Comparison of ENCODE assay signal across 7 mouse cellular contexts in genomic region chr17:29549543-29550428, GRCm38 (mm10). TPM values are rescaled to one million over a fixed set of nuclear protein-coding genes. Genes with fewer than 3 reads are reported as not detected.
DNase-seq lines count a peak whose midpoint lies in the region; ATAC-seq and TF ChIP-seq lines count a peak whose summit lies in the region.

TSS of gene Gm17657 (minus strand) at chr17:29549638.
TSS of gene Tbc1d22b (plus strand) at chr17:29549785.

- H3K27me3 ChIP-seq in intestine, postnatal 0 days (replicated peaks; ENCODE audit: control insufficient read depth, insufficient read depth, low read length), result no peaks in the 10 kb centered on the region
- H3K27me3 ChIP-seq in midbrain, embryonic 12.5 days, result peaks cover 6% of the 10 kb centered on the region; the same call in 1 of the 2 replicates
- H3K27me3 ChIP-seq in small intestine, adult 2 months (ENCODE audit: control insufficient read depth, insufficient read depth, low read length), result no peaks in the 10 kb centered on the region

- H3K4me3 ChIP-seq in intestine, postnatal 0 days (ENCODE audit: low read depth, low read length), result peak within 1 kb of the TSS; percentile 73
- H3K4me3 ChIP-seq in midbrain, embryonic 12.5 days, result peak within 1 kb of the TSS; percentile 88
- H3K4me3 ChIP-seq in small intestine, adult 2 months (ENCODE audit: low read depth, low read length), result peak within 1 kb of the TSS; percentile 89

- peak; percentile 98 for ATAC-seq in intestine, postnatal 0 days
- peak; percentile 99 for ATAC-seq in midbrain, embryonic 12.5 days (ENCODE audit: low FRiP score, low read depth)

- no peaks in the 10 kb centered on the region for H3K36me3 ChIP-seq in intestine, postnatal 0 days (ENCODE audit: control insufficient read depth, insufficient read depth)
- H3K36me3 ChIP-seq in midbrain, embryonic 12.5 days, result no peaks in the 10 kb centered on the region
- no peaks in the 10 kb centered on the region for H3K36me3 ChIP-seq in small intestine, adult 2 months (ENCODE audit: control insufficient read depth, insufficient read depth, low read length)

- no peaks in the 10 kb centered on the region for H3K9me3 ChIP-seq in intestine, postnatal 0 days (ENCODE audit: control insufficient read depth)
- no peaks in the 10 kb centered on the region for H3K9me3 ChIP-seq in midbrain, embryonic 12.5 days

- 0 out of 2 replicates have a peak within 1 kb of the TSS, but pooled peaks have one; percentile 2 for H3K27ac ChIP-seq in intestine, postnatal 0 days (ENCODE audit: low read depth, low read length)
- H3K27ac ChIP-seq in midbrain, embryonic 12.5 days (replicated peaks), result no peak within 1 kb of the TSS
- H3K27ac ChIP-seq in small intestine, adult 2 months (ENCODE audit: insufficient read depth, low read depth, low read length), result peak within 1 kb of the TSS; percentile 43; the same call in 1 of the 2 replicates

- intact Hi-C loops in left cerebral cortex, postnatal 4 days (cut with DNase I), result no loop called here

- peaks cover 13% of the 10 kb centered on the region; the same call in 1 of the 2 replicates for H3K4me1 ChIP-seq in intestine, postnatal 0 days (replicated peaks; ENCODE audit: control insufficient read depth, insufficient read depth, low read length)
- H3K4me1 ChIP-seq in midbrain, embryonic 12.5 days, result peaks cover 16% of the 10 kb centered on the region
- H3K4me1 ChIP-seq in small intestine, adult 2 months (ENCODE audit: control insufficient read depth, insufficient read depth, insufficient read length, low read length), result peaks cover 20% of the 10 kb centered on the region; the same call in 1 of the 2 replicates

- peak; percentile 77; the same call in 1 of the 2 replicates for TF ChIP-seq POLR2A in small intestine, adult 2 months (IDR thresholded peaks at IDR 0.05; ENCODE audit: low read depth, low read length)

- H3K9ac ChIP-seq in intestine, postnatal 0 days (ENCODE audit: low read depth, low read length), result peak within 1 kb of the TSS; percentile 72
- H3K9ac ChIP-seq in midbrain, embryonic 12.5 days (replicated peaks), result peak within 1 kb of the TSS; percentile 97

- DNase-seq in adrenal gland, adult 2 months, result peak; percentile 96
- peak; percentile 85 for DNase-seq in embryo, embryonic 11.5 days (ENCODE audit: low read depth, low spot score)
- DNase-seq in gastrocnemius, postnatal 4 days (ENCODE audit: low spot score in 2 of 2), result peak; percentile 82 to 91
- DNase-seq in left cerebral cortex, postnatal 4 days, result peak; percentile 96

- peak within 1 kb of the TSS; percentile 93 for H3K4me2 ChIP-seq in intestine, postnatal 0 days (replicated peaks; ENCODE audit: low read depth)
- H3K4me2 ChIP-seq in midbrain, embryonic 12.5 days (replicated peaks), result peak within 1 kb of the TSS; percentile 96

- WGBS in intestine, postnatal 0 days, result under 1% methylated on average over 44 of the region's 44 CpGs
- WGBS in midbrain, embryonic 12.5 days, result under 1% methylated on average over 44 of the region's 44 CpGs
- 1% methylated on average over 44 of the region's 44 CpGs for WGBS in small intestine, adult 2 months

- TF ChIP-seq CTCF in intestine, postnatal 0 days (IDR thresholded peaks at IDR 0.05; ENCODE audit: low read depth), result peak; percentile 24; the same call in 1 of the 2 replicates
- no peak for TF ChIP-seq CTCF in small intestine, adult 2 months (IDR thresholded peaks at IDR 0.05; ENCODE audit: extremely low read depth, insufficient read length, insufficient replicate concordance, low read depth, low read length)

RNA-seq across cellular contexts. Expression of gene Gm17657, which starts in this region (rescaled TPM):
- not detected for total RNA-seq in adrenal gland, adult 2 months (2021)
- polyA plus RNA-seq in adrenal gland, adult 2 months (2012; rRNA removed), result not detected in 2 replicates
- not detected for total RNA-seq in gastrocnemius, postnatal 4 days (2021)
- not detected in 2 replicates for polyA plus RNA-seq in intestine, postnatal 0 days (2015; fragmentation: Nextera tagmentation; extraction: Ambion mirVana)
- not detected for total RNA-seq in left cerebral cortex, postnatal 4 days (2021)
- polyA plus RNA-seq in midbrain, embryonic 12.5 days (2016; fragmentation: Nextera tagmentation; extraction: Ambion mirVana), result not detected in 2 replicates
- polyA plus RNA-seq in small intestine, adult 2 months (2012; rRNA removed), result not detected in 2 replicates

RNA-seq across cellular contexts. Expression of gene Tbc1d22b, which starts in this region (rescaled TPM):
- total RNA-seq in adrenal gland, adult 2 months (2021), result 10 to 100 TPM; 24.2 to 30.5 TPM
- 25.7 and 30.6 TPM in 2 replicates for polyA plus RNA-seq in adrenal gland, adult 2 months (2012; rRNA removed)
- 10 to 100 TPM; 10.2 to 11.3 TPM for total RNA-seq in gastrocnemius, postnatal 4 days (2021)
- polyA plus RNA-seq in intestine, postnatal 0 days (2015; fragmentation: Nextera tagmentation; extraction: Ambion mirVana), result 8.6 TPM in 2 replicates
- 10 to 100 TPM; 45.0 to 46.2 TPM for total RNA-seq in left cerebral cortex, postnatal 4 days (2021)
- polyA plus RNA-seq in midbrain, embryonic 12.5 days (2016; fragmentation: Nextera tagmentation; extraction: Ambion mirVana), result 24.1 and 28.0 TPM in 2 replicates
- polyA plus RNA-seq in small intestine, adult 2 months (2012; rRNA removed), result 13.8 and 27.3 TPM in 2 replicates
